Mouse (Mus musculus) kidney, adult 9 months (tissue): Measurements from ENCODE around the gene 4922502D21Rik.
A peak's percentile ranks its signal among the peaks of the same experiment; 100 is the strongest.

Experiments
- DNase-seq: peaks from one replicate; pipeline ENCODE4 v3.0.0; 2022

The 4922502D21Rik gene

GRCm38 (mm10) chr6:129304180-129304579 is 27.4 kb downstream of the 4922502D21Rik start:
- no peak for DNase-seq

GRCm38 (mm10) chr6:129288708-129289107 is 42.9 kb downstream of the 4922502D21Rik start:
- DNase-seq: no peak

GRCm38 (mm10) chr6:129284384-129285104 is 47.1 kb downstream of the 4922502D21Rik start:
- DNase-seq: peak; percentile 8

GRCm38 (mm10) chr6:129283271-129283670 is 48.3 kb downstream of the 4922502D21Rik start:
- DNase-seq: no peak

- DNase-seq: no peak
These were observed 55.1 kb downstream of the 4922502D21Rik start for GRCm38 (mm10) chr6:129276483-129276882.

- DNase-seq: no peak
These were observed 55.9 kb downstream of the 4922502D21Rik start for GRCm38 (mm10) chr6:129275624-129276203.

GRCm38 (mm10) chr6:129275220-129275619 is 56.4 kb downstream of the 4922502D21Rik start, which contains the start of gene Cd69:
Cd69 (minus strand) TSS chr6:129275436.
- DNase-seq: peak; percentile 16

- no peak for DNase-seq
These were observed 57.1 kb downstream of the 4922502D21Rik start for GRCm38 (mm10) chr6:129274476-129274875.

- no peak for DNase-seq
These were observed 57.9 kb downstream of the 4922502D21Rik start for GRCm38 (mm10) chr6:129273662-129274061.
